Mouse (Mus musculus): Measurements from ENCODE around the gene Galnt10. TPM values are rescaled to one million over a fixed set of nuclear protein-coding genes. Genes with fewer than 3 reads are reported as not detected.
A peak's percentile ranks its signal among the peaks of the same experiment; 100 is the strongest.

The Galnt10 gene
- polyA plus RNA-seq, 1 experiment from 2014 or later, result 13.3 TPM

- H3K4me1 ChIP-seq (replicated peaks; ENCODE audit: control insufficient read depth, insufficient read depth, low read length), result 0 out of 2 replicates have a peak, but pooled peaks cover 3% of the 10 kb centered on the region
- 71% methylated on average over 7 of the region's 7 CpGs for WGBS
- H3K4me2 ChIP-seq (ENCODE audit: low read length), result no peak overlapping the region
- H3K9me3 ChIP-seq (ENCODE audit: control insufficient read depth, low read length), result no peaks in the 10 kb centered on the region
- no peak for ATAC-seq
- no peak overlapping the region for H3K27ac ChIP-seq (ENCODE audit: low read length)
- no peaks in the 10 kb centered on the region for H3K36me3 ChIP-seq (ENCODE audit: control insufficient read depth, insufficient read depth)
- H3K4me3 ChIP-seq (replicated peaks; ENCODE audit: low read length), result no peak overlapping the region
- no peaks in the 10 kb centered on the region for H3K27me3 ChIP-seq (replicated peaks; ENCODE audit: control insufficient read depth, insufficient read depth, low read length)
- H3K9ac ChIP-seq (replicated peaks; ENCODE audit: low read depth, low read length), result no peak overlapping the region
Measured at GRCm38 (mm10) chr11:57631805-57632485, 13.3 kb upstream of the Galnt10 start.

- Histone ChIP-seq H3K9ac (replicated peaks; ENCODE audit: low read depth, low read length) (no peak overlapping the region), H3K27ac (ENCODE audit: low read length) (no peak overlapping the region), H3K27me3 (replicated peaks; ENCODE audit: control insufficient read depth, insufficient read depth, low read length) (no peaks in the 10 kb centered on the region), H3K4me1 (replicated peaks; ENCODE audit: control insufficient read depth, insufficient read depth, low read length) (0 out of 2 replicates have a peak, but pooled peaks cover 1% of the 10 kb centered on the region), H3K36me3 (ENCODE audit: control insufficient read depth, insufficient read depth) (no peaks in the 10 kb centered on the region), H3K4me2 (ENCODE audit: low read length) (no peak overlapping the region), H3K9me3 (ENCODE audit: control insufficient read depth, low read length) (no peaks in the 10 kb centered on the region), H3K4me3 (replicated peaks; ENCODE audit: low read length) (no peak overlapping the region)
- ATAC-seq, result no peak
- 90% methylated on average over 2 of the region's 2 CpGs for WGBS
Measured at GRCm38 (mm10) chr11:57633006-57633405, 12.2 kb upstream of the Galnt10 start.

GRCm38 (mm10) chr11:57633975-57634585 is 11.2 kb upstream of the Galnt10 start:
- Histone ChIP-seq H3K4me3 (replicated peaks; ENCODE audit: low read length) (no peak overlapping the region), H3K36me3 (ENCODE audit: control insufficient read depth, insufficient read depth) (no peaks in the 10 kb centered on the region), H3K4me2 (ENCODE audit: low read length) (no peak overlapping the region), H3K27ac (ENCODE audit: low read length) (no peak overlapping the region), H3K9ac (replicated peaks; ENCODE audit: low read depth, low read length) (no peak overlapping the region), H3K4me1 (replicated peaks; ENCODE audit: control insufficient read depth, insufficient read depth, low read length) (no peaks in the 10 kb centered on the region), H3K9me3 (ENCODE audit: control insufficient read depth, low read length) (no peaks in the 10 kb centered on the region), H3K27me3 (replicated peaks; ENCODE audit: control insufficient read depth, insufficient read depth, low read length) (no peaks in the 10 kb centered on the region)
- no peak for ATAC-seq
- WGBS, result 68% methylated on average over 6 of the region's 6 CpGs

- ATAC-seq, result no peak
- H3K36me3 ChIP-seq (ENCODE audit: control insufficient read depth, insufficient read depth), result no peaks in the 10 kb centered on the region
- H3K27me3 ChIP-seq (replicated peaks; ENCODE audit: control insufficient read depth, insufficient read depth, low read length), result no peaks in the 10 kb centered on the region
- no peak overlapping the region for H3K4me2 ChIP-seq (ENCODE audit: low read length)
- H3K4me3 ChIP-seq (replicated peaks; ENCODE audit: low read length), result no peak overlapping the region
- WGBS, result 8% methylated on average over 9 of the region's 9 CpGs
- H3K9ac ChIP-seq (replicated peaks; ENCODE audit: low read depth, low read length), result no peak overlapping the region
- H3K27ac ChIP-seq (ENCODE audit: low read length), result no peak overlapping the region
- no peaks in the 10 kb centered on the region for H3K9me3 ChIP-seq (ENCODE audit: control insufficient read depth, low read length)
- no peaks in the 10 kb centered on the region for H3K4me1 ChIP-seq (replicated peaks; ENCODE audit: control insufficient read depth, insufficient read depth, low read length)
Measured at GRCm38 (mm10) chr11:57635148-57635547, 10.1 kb upstream of the Galnt10 start.

GRCm38 (mm10) chr11:57643691-57644090 is 1.6 kb upstream of the Galnt10 start:
- H3K9ac ChIP-seq (replicated peaks; ENCODE audit: low read depth, low read length), result no peak overlapping the region
- no peak overlapping the region; the same call in 1 of the 2 replicates for H3K4me2 ChIP-seq (ENCODE audit: low read length)
- H3K27me3 ChIP-seq (replicated peaks; ENCODE audit: control insufficient read depth, insufficient read depth, low read length), result no peaks in the 10 kb centered on the region
- H3K4me1 ChIP-seq (replicated peaks; ENCODE audit: control insufficient read depth, insufficient read depth, low read length), result peaks cover 27% of the 10 kb centered on the region
- H3K4me3 ChIP-seq (replicated peaks; ENCODE audit: low read length), result no peak overlapping the region
- H3K9me3 ChIP-seq (ENCODE audit: control insufficient read depth, low read length), result no peaks in the 10 kb centered on the region
- WGBS, result 73% methylated on average over 2 of the region's 2 CpGs
- ATAC-seq, result no peak
- no peak overlapping the region for H3K27ac ChIP-seq (ENCODE audit: low read length)
- H3K36me3 ChIP-seq (ENCODE audit: control insufficient read depth, insufficient read depth), result no peaks in the 10 kb centered on the region

- Histone ChIP-seq H3K36me3 (ENCODE audit: control insufficient read depth, insufficient read depth) (no peaks in the 10 kb centered on the region), H3K9me3 (ENCODE audit: control insufficient read depth, low read length) (no peaks in the 10 kb centered on the region), H3K27ac (ENCODE audit: low read length) (no peak overlapping the region), H3K9ac (replicated peaks; ENCODE audit: low read depth, low read length) (peak overlapping the region; percentile 89), H3K4me2 (ENCODE audit: low read length) (peak overlapping the region; percentile 100), H3K27me3 (replicated peaks; ENCODE audit: control insufficient read depth, insufficient read depth, low read length) (no peaks in the 10 kb centered on the region), H3K4me3 (replicated peaks; ENCODE audit: low read length) (peak overlapping the region; percentile 80), H3K4me1 (replicated peaks; ENCODE audit: control insufficient read depth, insufficient read depth, low read length) (peaks cover 27% of the 10 kb centered on the region)
- ATAC-seq, result peak; percentile 48
- 1% methylated on average over 30 of the region's 30 CpGs for WGBS
Measured at GRCm38 (mm10) chr11:57644245-57645017, 811 bp upstream of the Galnt10 start.

GRCm38 (mm10) chr11:57645847-57646246 is 605 bp downstream of the Galnt10 start:
- Histone ChIP-seq H3K4me1 (replicated peaks; ENCODE audit: control insufficient read depth, insufficient read depth, low read length) (peaks cover 27% of the 10 kb centered on the region), H3K9me3 (ENCODE audit: control insufficient read depth, low read length) (no peaks in the 10 kb centered on the region), H3K27ac (ENCODE audit: low read length) (no peak overlapping the region), H3K36me3 (ENCODE audit: control insufficient read depth, insufficient read depth) (no peaks in the 10 kb centered on the region), H3K4me3 (replicated peaks; ENCODE audit: low read length) (peak overlapping the region; percentile 80), H3K27me3 (replicated peaks; ENCODE audit: control insufficient read depth, insufficient read depth, low read length) (no peaks in the 10 kb centered on the region), H3K4me2 (ENCODE audit: low read length) (peak overlapping the region; percentile 100), H3K9ac (replicated peaks; ENCODE audit: low read depth, low read length) (peak overlapping the region; percentile 89)
- WGBS, result 38% methylated on average over 8 of the region's 8 CpGs
- no peak for ATAC-seq

GRCm38 (mm10) chr11:57646416-57646815 is 1.2 kb downstream of the Galnt10 start:
- Histone ChIP-seq H3K9ac (replicated peaks; ENCODE audit: low read depth, low read length) (no peak overlapping the region), H3K27me3 (replicated peaks; ENCODE audit: control insufficient read depth, insufficient read depth, low read length) (no peaks in the 10 kb centered on the region), H3K27ac (ENCODE audit: low read length) (no peak overlapping the region), H3K4me2 (ENCODE audit: low read length) (peak overlapping the region; percentile 100), H3K9me3 (ENCODE audit: control insufficient read depth, low read length) (no peaks in the 10 kb centered on the region), H3K4me1 (replicated peaks; ENCODE audit: control insufficient read depth, insufficient read depth, low read length) (peaks cover 32% of the 10 kb centered on the region), H3K4me3 (replicated peaks; ENCODE audit: low read length) (no peak overlapping the region; the same call in 1 of the 2 replicates), H3K36me3 (ENCODE audit: control insufficient read depth, insufficient read depth) (no peaks in the 10 kb centered on the region)
- ATAC-seq, result no peak
- 29% methylated on average over 1 of the region's 1 CpGs for WGBS

- WGBS, result 88% methylated on average over 8 of the region's 8 CpGs
- Histone ChIP-seq H3K4me1 (replicated peaks; ENCODE audit: control insufficient read depth, insufficient read depth, low read length) (peaks cover 37% of the 10 kb centered on the region), H3K9ac (replicated peaks; ENCODE audit: low read depth, low read length) (no peak overlapping the region), H3K27ac (ENCODE audit: low read length) (no peak overlapping the region), H3K9me3 (ENCODE audit: control insufficient read depth, low read length) (no peaks in the 10 kb centered on the region), H3K4me2 (ENCODE audit: low read length) (peak overlapping the region; percentile 100; the same call in 1 of the 2 replicates), H3K4me3 (replicated peaks; ENCODE audit: low read length) (no peak overlapping the region), H3K27me3 (replicated peaks; ENCODE audit: control insufficient read depth, insufficient read depth, low read length) (no peaks in the 10 kb centered on the region), H3K36me3 (ENCODE audit: control insufficient read depth, insufficient read depth) (no peaks in the 10 kb centered on the region)
- ATAC-seq, result no peak
Measured at GRCm38 (mm10) chr11:57646940-57647339, 1.7 kb downstream of the Galnt10 start.
